Mouse (Mus musculus): ENCODE data around the gene Srrm1. TPM values are rescaled to one million over a fixed set of nuclear protein-coding genes. Genes with fewer than 3 reads are reported as not detected.
"Not testable (repeated sequence)": the region's sequence is repeated elsewhere in the genome, so short reads cannot be mapped to it uniquely, and the experiment has no call there.

Srrm1 gene
- polyA plus RNA-seq, 1 experiment from 2014 or later = 146 TPM

- ATAC-seq (ENCODE audit: extremely low read depth, insufficient number of reproducible peaks, low FRiP score, low TSS enrichment) = peak; percentile 64; the same call in 1 of the 2 replicates
- Histone ChIP-seq H3K9ac (peak overlapping the region; percentile 79), H3K4me2 (peak overlapping the region; percentile 67), H3K27me3 (replicated peaks) (no peaks in the 10 kb centered on the region), H3K27ac (replicated peaks) (peak overlapping the region; percentile 85), H3K4me3 (peak overlapping the region; percentile 42), H3K36me3 (no peaks in the 10 kb centered on the region), H3K4me1 (peaks cover 47% of the 10 kb centered on the region), H3K9me3 (0 out of 2 replicates have a peak, but pooled peaks cover 4% of the 10 kb centered on the region)
- WGBS = 2% methylated on average over 16 of the region's 16 CpGs
These were observed 66.2 kb downstream of the Srrm1 start for GRCm38 (mm10) chr4:135286833-135287395.

DNA sequence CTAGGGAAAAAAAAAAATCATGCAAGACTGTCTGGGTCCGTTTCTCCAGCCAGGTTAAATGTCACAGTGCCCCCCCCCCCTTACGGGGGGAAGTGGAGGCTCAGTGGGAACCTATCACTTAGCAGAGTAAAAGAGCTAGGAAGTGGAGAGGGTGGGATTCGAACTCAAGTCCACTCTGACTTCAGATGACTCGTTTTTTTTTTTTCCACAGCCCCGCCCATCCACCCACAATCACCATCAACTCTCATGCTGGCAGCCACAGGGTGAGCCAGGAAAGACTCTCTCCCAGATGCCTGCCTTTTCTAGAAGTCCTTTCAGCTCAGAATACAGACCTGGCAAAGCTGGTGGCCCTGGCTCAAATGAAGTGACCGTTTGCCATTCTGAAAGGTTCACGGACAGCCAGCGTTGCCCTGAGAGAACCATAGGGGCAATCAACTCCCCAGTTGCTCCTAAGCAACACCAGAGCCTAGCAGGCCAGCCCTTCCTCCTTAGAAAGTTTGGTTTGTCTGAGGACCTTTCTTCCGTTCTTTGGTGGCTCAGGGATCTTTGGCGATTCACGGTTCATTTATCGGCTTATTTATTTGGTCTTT, 67.0 kb downstream of the Srrm1 start:
- peak overlapping the region; percentile 79 for H3K9ac ChIP-seq
- H3K9me3 ChIP-seq = 0 out of 2 replicates have a peak, but pooled peaks cover 4% of the 10 kb centered on the region
- peak overlapping the region; percentile 67 for H3K4me2 ChIP-seq
- H3K4me1 ChIP-seq = peaks cover 41% of the 10 kb centered on the region
- H3K36me3 ChIP-seq = no peaks in the 10 kb centered on the region
- WGBS = 53% methylated on average over 12 of the region's 12 CpGs
- no peak for ATAC-seq (ENCODE audit: extremely low read depth, insufficient number of reproducible peaks, low FRiP score, low TSS enrichment)
- no peaks in the 10 kb centered on the region for H3K27me3 ChIP-seq (replicated peaks)
- H3K27ac ChIP-seq (replicated peaks) = peak overlapping the region; percentile 85
- H3K4me3 ChIP-seq = no peak overlapping the region

GRCm38 (mm10) chr4:135285436-135285835, 67.7 kb downstream of the Srrm1 start:
- WGBS = 55% methylated on average over 8 of the region's 8 CpGs
- no peak for ATAC-seq (ENCODE audit: extremely low read depth, insufficient number of reproducible peaks, low FRiP score, low TSS enrichment)
- Histone ChIP-seq H3K27ac (replicated peaks) (no peak overlapping the region), H3K4me1 (peaks cover 41% of the 10 kb centered on the region), H3K36me3 (no peaks in the 10 kb centered on the region), H3K9me3 (0 out of 2 replicates have a peak, but pooled peaks cover 4% of the 10 kb centered on the region), H3K4me3 (no peak overlapping the region), H3K27me3 (replicated peaks) (no peaks in the 10 kb centered on the region), H3K4me2 (no peak overlapping the region), H3K9ac (no peak overlapping the region)

DNA sequence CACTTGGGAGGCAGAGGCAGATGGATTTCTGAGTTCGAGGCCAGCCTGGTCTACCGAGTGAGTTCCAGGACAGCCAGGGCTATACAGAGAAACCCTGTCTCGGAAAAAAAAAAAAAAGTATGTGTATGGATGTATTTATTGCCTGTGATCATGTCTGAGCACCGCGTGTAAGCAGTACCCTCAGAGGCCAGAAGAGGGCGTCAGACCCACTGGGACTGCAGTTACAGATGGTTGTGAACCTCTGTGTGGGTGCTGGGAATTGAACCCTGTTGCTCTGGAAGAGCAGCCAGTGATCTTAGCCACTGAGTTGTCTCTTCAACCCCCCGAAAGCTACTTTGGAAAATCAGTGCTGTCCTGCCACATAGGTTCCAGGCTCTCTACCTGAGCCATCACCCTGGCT, 69.2 kb downstream of the Srrm1 start:
- Histone ChIP-seq H3K4me1 (peaks cover 41% of the 10 kb centered on the region), H3K27me3 (replicated peaks) (no peaks in the 10 kb centered on the region), H3K9me3 (0 out of 2 replicates have a peak, but pooled peaks cover 4% of the 10 kb centered on the region), H3K9ac (no peak overlapping the region), H3K4me3 (no peak overlapping the region), H3K27ac (replicated peaks) (no peak overlapping the region), H3K36me3 (no peaks in the 10 kb centered on the region), H3K4me2 (no peak overlapping the region)
- ATAC-seq (ENCODE audit: extremely low read depth, insufficient number of reproducible peaks, low FRiP score, low TSS enrichment) = no peak
- WGBS = 82% methylated on average over 7 of the region's 7 CpGs

DNA sequence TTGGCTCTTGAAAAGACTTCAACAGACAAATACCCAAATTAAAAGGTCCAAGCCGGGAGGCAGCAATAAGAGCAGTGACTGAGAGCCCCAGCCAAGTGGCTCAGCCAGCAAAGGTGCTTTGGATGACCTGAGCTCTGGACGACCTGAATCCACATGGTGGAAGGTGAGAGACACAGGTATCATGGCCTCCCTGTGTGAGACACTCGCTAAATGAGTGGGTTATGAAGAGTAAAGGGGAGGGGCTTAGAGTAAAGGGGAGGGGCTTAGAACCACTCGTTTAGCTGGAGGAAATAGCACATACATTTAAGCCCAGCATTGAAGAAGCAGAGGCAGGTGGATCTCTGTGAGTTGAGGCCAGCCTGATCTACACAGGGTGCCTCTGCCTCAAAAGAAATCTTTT, 69.7 kb downstream of the Srrm1 start:
- no peak for ATAC-seq (ENCODE audit: extremely low read depth, insufficient number of reproducible peaks, low FRiP score, low TSS enrichment)
- Histone ChIP-seq H3K4me2 (no peak overlapping the region), H3K4me3 (no peak overlapping the region), H3K27me3 (replicated peaks) (no peaks in the 10 kb centered on the region), H3K36me3 (no peaks in the 10 kb centered on the region), H3K4me1 (peaks cover 38% of the 10 kb centered on the region), H3K9me3 (0 out of 2 replicates have a peak, but pooled peaks cover 4% of the 10 kb centered on the region), H3K9ac (no peak overlapping the region), H3K27ac (replicated peaks) (no peak overlapping the region)
- 68% methylated on average over 4 of the region's 4 CpGs for WGBS

- Histone ChIP-seq H3K27me3 (replicated peaks) (no peaks in the 10 kb centered on the region), H3K27ac (replicated peaks) (no peak overlapping the region; the same call in 1 of the 2 replicates), H3K9me3 (0 out of 2 replicates have a peak, but pooled peaks cover 4% of the 10 kb centered on the region), H3K9ac (no peak overlapping the region), H3K4me2 (no peak overlapping the region), H3K36me3 (no peaks in the 10 kb centered on the region), H3K4me3 (no peak overlapping the region), H3K4me1 (peaks cover 34% of the 10 kb centered on the region)
- WGBS = 52% methylated on average over 13 of the region's 13 CpGs
- no peak for ATAC-seq (ENCODE audit: extremely low read depth, insufficient number of reproducible peaks, low FRiP score, low TSS enrichment)
These were observed 70.3 kb downstream of the Srrm1 start for GRCm38 (mm10) chr4:135282651-135283290.

- 75% methylated on average over 2 of the region's 2 CpGs for WGBS
- not testable (repeated sequence) for H3K36me3 ChIP-seq; ATAC-seq (ENCODE audit: extremely low read depth, insufficient number of reproducible peaks, low FRiP score, low TSS enrichment)
These were observed 73.1 kb downstream of the Srrm1 start for GRCm38 (mm10) chr4:135280016-135280415.

DNA sequence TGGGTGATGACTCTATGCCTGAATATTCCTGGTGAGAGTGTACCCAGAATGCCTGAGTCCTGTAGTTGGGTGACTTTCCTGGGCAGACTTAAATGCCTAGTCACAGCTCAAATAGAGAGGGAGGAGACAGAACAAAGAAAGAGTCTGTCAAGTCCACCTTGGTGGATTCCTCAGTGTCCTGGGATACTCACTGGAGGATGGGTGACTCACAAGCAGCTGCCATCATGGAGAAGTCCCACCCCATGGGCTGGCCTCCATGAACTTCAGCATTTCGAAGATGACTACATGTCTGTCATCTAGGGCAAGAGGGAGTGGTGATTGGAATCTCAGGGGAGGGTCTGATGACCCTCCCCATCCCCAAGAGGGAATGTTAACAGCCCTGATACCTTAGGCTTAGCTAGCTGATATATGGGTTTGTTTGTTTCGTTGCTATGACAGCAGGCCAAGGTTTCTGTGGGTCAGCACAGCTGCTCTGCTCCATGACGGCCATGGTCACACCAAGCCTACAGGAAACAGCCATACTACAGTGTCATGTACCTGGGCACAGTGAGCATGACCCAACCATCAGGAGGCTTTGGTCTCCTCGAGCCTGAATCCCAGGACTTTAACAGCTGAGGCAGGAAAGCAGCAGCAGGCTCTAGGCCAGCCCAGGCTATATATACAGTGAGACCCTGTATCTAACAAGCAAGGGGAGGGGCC, 76.3 kb downstream of the Srrm1 start:
- H3K9me3 ChIP-seq = no peaks in the 10 kb centered on the region
- H3K9ac ChIP-seq = no peak overlapping the region
- 51% methylated on average over 4 of the region's 4 CpGs for WGBS
- H3K4me3 ChIP-seq = no peak overlapping the region
- no peak overlapping the region for H3K27ac ChIP-seq (replicated peaks)
- no peaks in the 10 kb centered on the region for H3K36me3 ChIP-seq
- peaks cover 20% of the 10 kb centered on the region for H3K4me1 ChIP-seq
- no peak overlapping the region for H3K4me2 ChIP-seq
- no peaks in the 10 kb centered on the region for H3K27me3 ChIP-seq (replicated peaks)
- ATAC-seq (ENCODE audit: extremely low read depth, insufficient number of reproducible peaks, low FRiP score, low TSS enrichment) = no peak

More at GRCm38 (mm10) chr4:135280016-135280415, 73.1 kb downstream of the Srrm1 start:
- not testable (repeated sequence) for H3K27ac ChIP-seq (replicated peaks); H3K4me2 ChIP-seq; H3K9ac ChIP-seq; H3K9me3 ChIP-seq; H3K27me3 ChIP-seq (replicated peaks); H3K4me3 ChIP-seq
- H3K4me1 ChIP-seq = peaks cover 18% of the 10 kb centered on the region; the same call in 1 of the 2 replicates

GRCm38 (mm10) chr4:135274761-135275160, 78.4 kb downstream of the Srrm1 start:
- H3K9ac ChIP-seq = no peak overlapping the region
- H3K27ac ChIP-seq (replicated peaks) = no peak overlapping the region
- H3K36me3 ChIP-seq = no peaks in the 10 kb centered on the region
- peaks cover 32% of the 10 kb centered on the region for H3K4me1 ChIP-seq
- no peak for ATAC-seq (ENCODE audit: extremely low read depth, insufficient number of reproducible peaks, low FRiP score, low TSS enrichment)
- H3K4me3 ChIP-seq = no peak overlapping the region
- WGBS = 82% methylated on average over 7 of the region's 7 CpGs
- no peaks in the 10 kb centered on the region for H3K27me3 ChIP-seq (replicated peaks)
- no peak overlapping the region for H3K4me2 ChIP-seq
- H3K9me3 ChIP-seq = no peaks in the 10 kb centered on the region

- WGBS = 4% methylated on average over 17 of the region's 17 CpGs
- peaks cover 47% of the 10 kb centered on the region for H3K4me1 ChIP-seq
- peak overlapping the region; percentile 83 for H3K9ac ChIP-seq
- peak overlapping the region; percentile 48 for H3K4me3 ChIP-seq
- H3K27me3 ChIP-seq (replicated peaks) = no peaks in the 10 kb centered on the region
- H3K27ac ChIP-seq (replicated peaks) = peak overlapping the region; percentile 83
- ATAC-seq (ENCODE audit: extremely low read depth, insufficient number of reproducible peaks, low FRiP score, low TSS enrichment) = no peak
- peaks cover 7% of the 10 kb centered on the region; the same call in 1 of the 2 replicates for H3K36me3 ChIP-seq
- peak overlapping the region; percentile 77 for H3K4me2 ChIP-seq
- H3K9me3 ChIP-seq = no peaks in the 10 kb centered on the region
These were observed 79.8 kb downstream of the Srrm1 start for GRCm38 (mm10) chr4:135273307-135273682.

GRCm38 (mm10) chr4:135272640-135273306, 80.3 kb downstream of the Srrm1 start, which contains the start of gene Clic4:
Gene Clic4, minus strand, starts transcription at chr4:135272814.
- Histone ChIP-seq H3K27me3 (replicated peaks) (no peaks in the 10 kb centered on the region), H3K9me3 (no peaks in the 10 kb centered on the region), H3K27ac (replicated peaks) (peak within 1 kb of the TSS; percentile 98), H3K9ac (peak within 1 kb of the TSS; percentile 91), H3K4me3 (peak within 1 kb of the TSS; percentile 95), H3K4me1 (peaks cover 49% of the 10 kb centered on the region), H3K4me2 (peak within 1 kb of the TSS; percentile 81), H3K36me3 (peaks cover 9% of the 10 kb centered on the region; the same call in 1 of the 2 replicates)
- ATAC-seq (ENCODE audit: extremely low read depth, insufficient number of reproducible peaks, low FRiP score, low TSS enrichment) = peak; percentile 99
- under 1% methylated on average over 64 of the region's 64 CpGs for WGBS

Measured in heart, embryonic 13.5 days (tissue).